Mouse (Mus musculus) activated CD4-positive, CD25-positive, alpha-beta regulatory T cell, adult 4 months (primary cell): Measurements from ENCODE around the gene Ago3. TPM values are rescaled to one million over a fixed set of nuclear protein-coding genes. Genes with fewer than 3 reads are reported as not detected.

Experiments
- ATAC-seq: one replicate; pipeline ENCODE4 v1.8.0; 2017
- polyA plus RNA-seq, 2 experiments: library from polyadenylated mRNA; unstranded; fragments of 100-300 nt; shearing (Covaris generic); gene quantifications; one replicate each; pipeline ENCODE4 v1.2.1; 2017

Gene Ago3
- polyA plus RNA-seq, 2 experiments from 2014 or later, result 14.9 to 21.0 TPM

GRCm38 (mm10) chr4:126309211-126309921 lies 120.0 kb downstream of the Ago3 start:
- no peak for ATAC-seq

DNA sequence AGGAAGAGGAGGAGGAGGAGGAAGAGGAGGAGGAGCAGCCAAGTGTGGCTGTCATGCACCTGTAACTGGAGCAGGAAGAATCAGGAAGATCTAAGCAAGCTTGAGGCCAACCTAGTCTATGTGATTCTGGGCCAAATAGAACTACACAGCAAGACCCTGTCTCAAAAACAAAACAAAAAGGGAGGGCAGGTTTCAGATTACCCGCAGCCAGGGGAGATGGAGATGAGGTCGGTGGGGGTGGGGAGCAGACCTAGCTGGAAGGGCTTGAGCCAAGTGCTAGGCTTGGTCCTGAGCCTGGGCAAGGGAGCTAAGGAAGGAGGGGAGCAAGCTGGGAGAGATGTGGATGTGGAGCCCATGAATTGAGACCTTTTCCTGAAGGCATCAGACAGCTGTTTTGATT lies 122.5 kb downstream of the Ago3 start:
- ATAC-seq, result no peak

DNA sequence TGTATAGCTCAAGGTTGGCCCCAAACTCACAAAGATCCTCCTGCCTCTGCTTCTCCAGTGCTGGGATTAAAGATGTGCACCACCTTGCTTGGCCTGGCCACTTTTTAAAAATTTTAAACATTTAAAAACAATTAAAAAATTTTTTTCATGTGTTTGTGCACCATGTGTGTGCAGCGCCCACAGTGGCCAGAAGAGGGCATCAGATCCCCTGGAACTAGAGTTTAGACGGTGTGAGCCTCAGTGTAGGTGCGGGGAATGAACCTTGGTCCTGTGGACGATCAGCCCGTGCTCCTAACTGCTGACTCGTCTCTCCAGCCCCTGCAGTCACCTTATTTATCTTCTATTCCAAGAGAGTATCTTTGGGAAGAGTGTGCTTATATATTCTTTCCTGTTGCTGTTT lies 123.3 kb downstream of the Ago3 start:
- no peak for ATAC-seq

GRCm38 (mm10) chr4:126305428-126305827 lies 123.9 kb downstream of the Ago3 start:
- no peak for ATAC-seq

DNA sequence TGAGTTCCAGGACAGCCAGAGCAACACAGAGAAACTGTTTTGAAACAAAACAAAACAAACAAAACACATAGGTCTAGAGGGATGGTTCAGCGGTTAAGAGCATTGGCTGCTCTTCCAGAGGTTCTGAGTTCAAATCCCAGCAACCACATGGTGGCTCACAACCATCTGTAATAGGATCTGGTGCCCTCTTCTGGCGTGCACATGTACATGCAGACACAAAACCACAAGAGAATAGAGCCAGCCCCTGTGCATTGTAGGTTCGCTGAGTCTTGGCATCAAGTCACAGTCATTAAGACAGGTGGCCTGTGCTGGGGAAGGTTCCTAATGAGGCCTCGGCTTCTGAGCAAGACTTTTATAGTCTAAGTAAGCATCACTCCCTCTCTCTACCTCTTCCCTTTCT lies 125.5 kb downstream of the Ago3 start:
- ATAC-seq, result no peak

DNA sequence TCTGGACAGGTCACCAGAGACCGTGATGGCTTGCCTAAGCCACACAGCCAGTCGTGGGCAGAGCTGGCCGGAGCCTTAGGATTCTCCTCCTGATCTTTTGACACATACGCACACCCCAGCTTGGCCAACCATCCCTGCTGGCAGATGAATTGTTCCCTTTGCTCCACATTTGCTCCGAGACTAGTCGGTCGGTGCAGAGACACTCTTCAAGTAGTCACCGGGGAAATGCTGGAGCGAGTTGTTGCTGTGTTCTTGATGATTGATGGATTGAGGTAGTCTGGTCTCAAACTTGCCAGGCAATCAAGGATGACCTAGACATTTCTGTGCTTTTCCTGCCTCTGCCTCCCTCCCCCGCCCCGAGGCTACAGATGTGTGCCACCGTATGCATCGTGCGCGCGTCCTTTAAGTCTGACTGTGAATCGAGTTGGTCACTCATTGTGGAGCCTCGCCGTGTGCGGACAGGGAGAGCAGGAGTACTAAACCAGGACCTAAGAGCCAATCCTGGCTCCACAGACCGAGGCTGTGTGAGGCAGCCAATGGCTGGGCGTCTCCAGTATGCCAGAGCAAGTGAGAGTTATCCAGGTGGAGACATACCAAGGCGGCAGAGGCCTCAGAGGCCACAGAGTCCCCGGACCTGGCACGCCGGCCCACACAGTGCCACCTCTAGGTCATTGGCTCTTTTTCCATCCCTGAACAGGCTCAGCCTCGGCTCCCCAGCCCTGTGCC lies 127.6 kb downstream of the Ago3 start:
- ATAC-seq, result no peak

DNA sequence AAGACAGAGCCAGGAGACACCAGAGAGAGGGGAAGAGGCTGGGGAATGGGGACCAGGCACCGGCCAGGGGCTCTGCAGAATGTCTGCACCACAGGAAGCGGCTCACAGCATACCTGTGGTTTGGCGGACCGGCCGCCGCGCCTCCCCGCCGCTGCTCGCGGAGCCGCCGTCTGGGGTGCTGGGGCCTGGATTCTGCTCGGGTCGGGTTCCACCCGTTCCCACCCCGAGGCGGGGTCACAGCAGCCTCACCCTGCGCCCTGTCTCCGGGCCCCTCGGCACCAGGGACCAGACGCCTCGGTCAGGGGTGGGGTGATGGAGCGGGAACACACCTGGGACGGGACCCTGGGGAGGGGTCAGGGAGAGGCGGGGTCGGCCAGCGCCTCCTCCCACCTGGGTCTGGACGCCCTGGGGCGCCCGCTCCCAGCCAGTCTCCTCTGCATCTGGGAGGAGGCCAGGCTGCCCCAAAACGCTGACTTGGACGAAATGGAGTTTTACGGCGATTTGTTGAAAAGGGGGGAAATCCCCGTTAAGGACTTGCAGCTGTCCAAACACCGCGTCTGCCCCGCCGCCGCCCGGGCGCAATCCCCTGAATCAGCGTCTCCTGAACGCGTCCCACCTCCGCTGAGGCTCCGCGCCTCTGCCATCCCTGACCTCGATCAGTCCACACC lies 128.3 kb downstream of the Ago3 start:
- ATAC-seq, result peak; percentile 38

DNA sequence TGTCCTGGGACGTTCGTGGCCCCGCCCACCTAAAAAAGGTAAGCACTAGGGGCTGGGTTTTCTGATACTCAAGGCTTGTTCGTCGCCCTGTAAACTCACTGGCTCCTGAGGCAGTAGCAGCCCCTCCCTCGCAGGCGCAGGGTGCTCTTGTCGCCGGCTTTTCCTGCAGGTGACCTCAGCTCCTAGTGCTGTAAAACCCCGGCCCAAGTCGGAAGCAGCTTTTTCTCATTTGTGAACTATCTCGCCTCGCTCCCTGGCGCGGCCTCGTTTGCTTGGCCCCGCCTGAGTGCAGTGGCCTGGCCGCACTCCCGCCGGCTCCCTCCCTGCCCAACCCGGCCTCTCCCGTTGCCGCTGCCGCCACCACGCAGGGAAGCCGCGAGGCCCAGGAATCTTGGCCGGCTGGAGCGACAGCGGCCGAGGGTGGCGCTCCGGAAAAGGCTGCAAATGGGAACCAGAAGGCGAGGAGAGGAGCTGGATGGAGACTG lies 132.7 kb downstream of the Ago3 start:
- peak; percentile 44 for ATAC-seq

- ATAC-seq, result no peak
Observed at GRCm38 (mm10) chr4:126295937-126296336, 133.4 kb downstream of the Ago3 start.

DNA sequence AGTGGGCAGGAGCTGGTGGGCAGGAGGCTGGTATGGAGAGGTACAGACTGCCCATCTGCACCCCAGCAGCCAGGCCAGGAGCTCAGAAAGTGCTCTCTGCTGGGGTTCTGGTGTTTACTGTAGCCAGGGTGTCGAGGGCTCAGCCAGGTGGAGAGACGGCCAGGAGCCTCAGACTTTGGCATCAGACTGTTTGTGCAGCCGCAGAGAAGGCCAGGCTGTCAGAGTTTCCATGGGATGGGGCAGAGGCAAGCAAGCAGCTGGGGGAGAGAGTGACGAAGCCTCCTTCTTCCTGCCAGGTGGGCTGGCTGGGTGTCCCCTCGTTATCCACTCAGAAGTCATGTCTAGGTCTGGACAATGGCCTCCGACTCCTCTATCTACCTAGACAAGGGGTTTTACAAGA lies 134.2 kb downstream of the Ago3 start:
- ATAC-seq, result no peak

- no peak for ATAC-seq
Observed at GRCm38 (mm10) chr4:126291196-126291595, 138.2 kb downstream of the Ago3 start.

GRCm38 (mm10) chr4:126290314-126290713 lies 139.0 kb downstream of the Ago3 start:
- no peak for ATAC-seq

GRCm38 (mm10) chr4:126288085-126288666 lies 141.2 kb downstream of the Ago3 start:
- ATAC-seq, result no peak

GRCm38 (mm10) chr4:126287302-126287995 lies 141.9 kb downstream of the Ago3 start:
- ATAC-seq, result no peak

DNA sequence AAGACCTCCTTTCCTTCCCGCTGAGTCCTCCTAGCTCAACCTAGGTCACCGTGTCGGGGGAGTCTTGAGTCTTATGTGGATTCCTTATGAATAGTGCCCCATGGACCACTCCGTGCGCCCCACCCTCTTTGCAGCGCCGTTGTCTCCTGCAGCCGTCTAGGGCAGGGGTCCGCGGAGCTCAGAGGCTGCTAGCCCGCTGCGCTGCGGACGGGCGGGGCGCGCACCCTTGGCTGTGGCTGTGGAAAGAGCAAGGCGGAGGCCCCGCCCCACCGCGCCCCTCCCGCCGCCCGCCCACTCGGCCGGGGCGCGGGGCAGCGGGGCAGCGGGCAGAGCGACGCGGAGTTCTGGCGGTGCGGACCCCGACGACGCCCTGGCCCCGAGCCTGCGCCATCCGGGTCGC lies 142.9 kb downstream of the Ago3 start, which contains the start of gene Col8a2:
TSS of gene Col8a2 (plus strand) at position 302 of the 400 bp plus-strand sequence.
- ATAC-seq, result no peak

DNA sequence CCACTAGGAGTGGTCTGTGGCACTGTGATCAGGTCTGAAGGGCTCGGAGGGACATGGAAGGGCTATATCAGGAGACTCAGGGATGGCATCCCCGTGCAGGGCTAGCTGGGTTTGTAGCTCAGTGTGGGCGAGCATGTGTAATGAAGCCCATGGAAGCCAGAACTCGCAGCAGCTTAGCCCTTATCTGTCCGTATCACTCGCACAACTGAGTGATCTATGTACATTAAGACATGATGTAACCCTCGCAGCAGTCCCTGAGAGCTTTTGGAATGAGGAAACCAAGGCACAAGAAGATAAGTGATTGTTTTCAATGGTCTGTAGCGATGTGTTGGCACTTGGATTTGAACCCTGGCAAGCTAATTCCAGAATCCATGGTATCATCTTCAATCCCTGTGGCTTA lies 145.8 kb downstream of the Ago3 start:
- no peak for ATAC-seq

DNA sequence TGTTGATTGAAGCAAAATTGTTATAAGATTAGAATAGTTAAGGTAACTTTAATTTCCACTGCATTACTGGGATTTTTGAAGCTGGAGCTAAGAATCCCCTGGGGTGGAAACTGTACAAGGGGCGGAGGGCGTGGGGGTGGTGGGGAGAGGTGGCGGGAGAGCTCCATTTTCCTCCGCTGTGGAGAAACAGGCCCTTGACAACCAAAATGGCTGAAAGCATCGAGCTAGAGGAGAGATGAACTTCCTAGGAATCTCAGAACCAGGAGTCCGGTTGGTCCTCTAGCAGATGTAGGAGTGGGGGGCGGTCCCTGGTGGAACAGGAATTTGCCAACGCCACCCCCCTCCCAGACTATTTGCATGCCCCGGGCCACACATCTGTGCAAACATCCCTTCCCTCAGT lies 147.7 kb downstream of the Ago3 start:
- no peak for ATAC-seq

Other genes with a start within 250 kb of the Ago3 start
- 100 to 1,000 TPM; 205 to 236 TPM for gene Thrap3, start 226.8 kb downstream of the Ago3 start, polyA plus RNA-seq
- 1 to 10 TPM; 6.7 to 7.4 TPM for gene Map7d1, start 173.2 kb downstream of the Ago3 start, polyA plus RNA-seq
- gene Trappc3, start 167.2 kb downstream of the Ago3 start, polyA plus RNA-seq, result 10 to 100 TPM; 57.1 to 80.8 TPM
- not detected for gene Col8a2, start 142.8 kb downstream of the Ago3 start, polyA plus RNA-seq
- gene Adprhl2, start 107.9 kb downstream of the Ago3 start, polyA plus RNA-seq, result 10 to 100 TPM; 12.4 to 26.1 TPM
- under 1 TPM in 1 of 2 experiments, not detected in 1; 0.33 TPM for gene Tekt2, start 103.9 kb downstream of the Ago3 start, polyA plus RNA-seq
- 1 to 10 TPM; 6.7 to 7.8 TPM for gene Ago1, start 39.0 kb upstream of the Ago3 start, polyA plus RNA-seq
- under 1 TPM; 0.05 to 0.09 TPM for gene Ago4, start 103.9 kb upstream of the Ago3 start, polyA plus RNA-seq
- gene Clspn, start 127.4 kb upstream of the Ago3 start, polyA plus RNA-seq, result 1 to 10 TPM; 7.0 to 8.4 TPM
- gene 5730409E04Rik, start 180.3 kb upstream of the Ago3 start, polyA plus RNA-seq, result under 1 TPM; 0.17 to 0.34 TPM
- 100 to 1,000 TPM; 372 to 427 TPM for gene Psmb2, start 248.1 kb upstream of the Ago3 start, polyA plus RNA-seq